Mouse (Mus musculus): ENCODE results near the gene Zfp583.

Zfp583 gene

DNA sequence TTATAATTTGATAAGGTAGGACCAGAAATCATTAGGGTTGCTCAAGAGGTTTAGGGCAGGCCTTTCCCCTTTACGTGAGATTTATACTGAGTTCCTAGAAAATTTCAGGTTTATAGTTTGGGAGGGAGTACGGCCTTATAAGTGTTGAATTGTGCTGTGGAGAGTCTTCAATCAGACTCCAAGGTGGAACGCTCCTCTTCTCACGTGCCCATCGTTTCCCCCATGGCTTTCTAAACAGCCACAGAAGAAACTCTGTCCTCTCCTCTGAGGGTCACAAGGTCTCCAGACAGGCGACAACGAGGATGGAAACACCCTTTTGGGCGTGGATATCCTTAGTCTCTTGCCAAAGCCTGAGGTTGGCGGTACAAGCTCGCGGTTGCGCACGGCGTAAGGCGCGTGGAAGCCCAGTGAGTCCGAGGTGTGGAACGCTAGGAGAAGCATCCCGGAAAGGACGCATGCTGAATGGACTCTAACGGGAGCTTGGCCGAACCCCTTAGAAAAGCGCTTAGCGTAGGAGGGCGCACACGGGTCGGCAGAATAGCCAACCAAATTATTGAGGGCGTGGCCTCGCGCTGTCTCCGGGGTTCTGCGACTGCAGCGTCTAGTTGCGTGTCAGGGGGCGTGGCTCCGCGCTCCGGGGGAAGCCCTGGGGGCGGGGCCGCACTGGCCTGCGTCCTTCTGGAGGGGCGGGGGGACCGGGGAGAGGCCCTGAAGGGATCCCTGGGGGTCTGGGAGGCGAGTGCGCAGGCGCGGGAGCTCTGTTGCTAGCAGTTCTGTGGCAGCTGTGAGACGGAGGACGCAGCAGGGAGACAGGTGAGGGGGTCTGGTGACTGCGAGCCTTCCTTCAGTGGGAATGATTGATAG is 45.0 kb downstream of the Zfp583 start, which contains the start of gene Zfp667:
Gene Zfp667 (plus strand): TSS at position 738 of the 864 bp plus-strand sequence.
- DNase-seq (ENCODE audit: low read depth in 1 of 2, low spot score in 2 of 2) = peak; percentile 64 to 85

GRCm38 (mm10) chr7:6285366-6285765 is 45.7 kb downstream of the Zfp583 start:
- peak in 1 of 2 experiments; percentile 4 for DNase-seq (ENCODE audit: low read depth in 1 of 2, low spot score in 2 of 2)

DNA sequence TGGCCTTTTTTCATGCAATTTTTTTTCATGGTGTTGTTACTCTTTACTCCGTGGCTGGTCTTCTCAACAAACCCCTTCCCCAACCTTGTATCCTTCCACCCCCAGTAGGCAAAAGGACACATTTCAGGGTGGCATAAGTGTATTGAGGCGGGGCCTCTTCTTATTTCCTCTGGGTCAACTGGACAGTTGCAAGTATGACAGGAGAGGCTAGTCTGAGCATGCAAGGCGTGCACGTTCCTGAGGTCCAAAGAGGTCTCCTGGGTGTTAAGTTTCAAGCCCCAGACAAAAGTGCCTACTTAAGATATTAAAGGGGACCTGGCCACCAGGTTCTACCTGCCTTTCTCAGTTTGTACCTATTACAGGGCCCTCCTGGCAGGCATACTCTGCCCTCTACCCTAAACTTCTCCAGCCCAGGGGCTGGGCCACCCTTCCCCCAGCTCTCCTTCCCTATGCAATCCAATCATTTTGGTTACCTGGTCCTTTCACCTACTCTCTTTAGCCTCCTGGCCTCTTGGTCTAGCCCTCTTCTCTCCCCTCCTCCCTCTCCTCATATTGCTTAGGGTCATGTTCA is 46.6 kb downstream of the Zfp583 start:
- DNase-seq (ENCODE audit: low read depth in 1 of 2, low spot score in 2 of 2) = no peak

DNA sequence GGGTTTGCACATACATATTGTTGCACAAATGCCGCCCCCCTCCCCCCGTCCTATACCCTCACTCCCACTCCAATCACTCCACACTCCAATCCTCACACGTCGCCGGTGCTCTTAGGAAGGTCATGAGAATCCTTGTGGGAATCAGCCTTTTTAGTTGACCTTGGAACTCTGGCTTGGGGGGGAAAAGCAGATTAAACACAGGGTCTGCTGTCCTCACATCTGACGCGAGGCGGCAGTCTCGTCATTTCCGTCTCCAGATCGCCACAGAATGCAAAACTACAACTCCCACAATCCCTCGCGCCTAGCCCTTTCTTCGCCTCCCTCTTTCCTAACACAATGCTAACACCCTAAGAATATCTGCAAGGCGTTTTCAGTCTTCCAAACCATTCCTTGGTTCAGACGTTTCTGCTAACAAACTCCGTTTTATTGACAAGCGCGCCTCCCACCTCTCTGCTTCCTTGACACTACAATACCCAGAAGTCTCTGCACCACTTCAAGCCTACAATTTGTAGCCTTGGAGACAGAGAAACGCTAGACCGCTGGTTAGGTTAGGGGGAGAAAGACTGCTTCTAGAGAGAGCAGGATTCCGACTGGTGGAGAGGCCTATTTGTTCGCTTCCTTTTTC is 47.5 kb downstream of the Zfp583 start:
- DNase-seq (ENCODE audit: low read depth in 1 of 2, low spot score in 2 of 2) = peak; percentile 41 to 64

DNA sequence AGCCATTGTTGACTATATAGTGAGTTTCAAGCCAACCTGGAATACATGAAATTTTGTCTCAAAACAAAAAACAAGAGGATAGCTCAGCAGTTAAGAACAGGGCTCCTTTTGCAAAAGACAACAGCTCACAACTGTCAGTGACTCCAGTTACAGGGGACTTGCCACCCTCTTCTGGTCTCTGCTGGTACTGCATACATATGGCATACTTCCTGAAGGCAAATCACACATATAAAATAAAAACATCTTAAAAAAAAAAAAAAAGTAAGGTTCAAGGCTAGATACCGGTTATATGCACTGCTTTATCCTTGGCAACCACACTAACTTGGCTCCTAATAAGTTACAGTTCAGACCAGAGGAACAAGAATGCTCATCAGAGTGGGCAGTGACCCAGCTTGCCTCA is 48.3 kb downstream of the Zfp583 start:
- peak in 1 of 2 experiments; percentile 58 for DNase-seq (ENCODE audit: low read depth in 1 of 2, low spot score in 2 of 2)

- no peak for DNase-seq (ENCODE audit: low read depth in 1 of 2, low spot score in 2 of 2)
Observed at GRCm38 (mm10) chr7:6277906-6278305, 53.2 kb downstream of the Zfp583 start.

DNA sequence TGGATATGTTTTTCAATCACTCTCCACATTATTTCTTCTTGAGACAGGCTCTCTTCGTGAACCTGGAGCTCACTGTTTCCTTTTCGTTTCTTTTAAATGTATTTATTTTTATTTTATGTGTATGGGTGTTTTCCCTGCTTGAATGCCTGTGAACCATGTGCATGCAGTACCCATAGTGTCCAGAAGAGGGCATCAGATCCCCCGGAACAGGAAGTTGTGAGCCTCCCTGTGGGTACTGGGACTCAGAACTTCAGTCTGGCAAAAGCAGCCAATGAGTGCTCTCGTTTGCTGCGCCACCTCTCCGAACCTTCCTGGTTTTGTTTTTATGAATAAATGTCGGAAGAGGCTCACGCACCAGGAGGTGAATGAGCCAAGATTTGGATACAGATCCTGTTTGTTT is 65.4 kb downstream of the Zfp583 start:
- peak in 1 of 2 experiments; percentile 6 for DNase-seq (ENCODE audit: low read depth in 1 of 2, low spot score in 2 of 2)

Measured in monocyte, adult 2 months (primary cell).